Mouse (Mus musculus) stomach, postnatal 0 days (tissue): ENCODE data around the gene Vrk3.

Experiments
- CTCF ChIP-seq: IDR thresholded peaks from 2 replicates; pipeline ENCODE4 v1.5.1; 2016; ENCODE audit warnings: antibody characterized with exemption, low read depth, mild to moderate bottlenecking, moderate library complexity
- EP300 ChIP-seq: optimal IDR thresholded peaks from 2 replicates; pipeline ENCODE3; 2016; ENCODE audit warnings: antibody characterized with exemption

GRCm38 (mm10) chr7:44745076-44745475, 3.1 kb upstream of the Vrk3 start:
- TF ChIP-seq EP300: no peak
- TF ChIP-seq CTCF: peak; percentile 86
